Mouse (Mus musculus) mature B cell (primary cell): ENCODE data around the gene Rec114.

Experiments used
- in situ Hi-C: fragments of 300-500 bp; cut with MboI; formaldehyde crosslinking; loops from 2 replicates; pipeline ENCODE4 v1.14.3; 2019

Rec114 gene

DNA sequence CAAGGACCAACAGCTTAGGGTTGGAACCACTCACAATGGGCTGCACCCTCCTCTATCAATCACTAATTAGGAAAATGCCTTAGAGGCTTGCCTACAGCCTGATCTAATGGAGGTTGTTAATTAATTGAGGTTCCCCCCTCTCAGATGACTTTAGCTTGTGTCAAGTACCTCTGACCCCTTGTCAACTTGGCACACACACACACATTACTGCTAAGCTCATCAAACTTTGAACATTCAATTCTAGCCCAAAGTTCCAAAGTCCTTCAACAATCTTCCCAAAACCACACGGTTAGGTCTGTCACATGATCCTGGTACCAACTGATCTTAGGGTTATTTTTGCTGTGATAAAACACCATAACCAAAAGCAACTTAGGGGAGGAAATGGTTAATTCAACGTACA, 26.9 kb downstream of the Rec114 start:
- in situ Hi-C loops, result no loop called here

DNA sequence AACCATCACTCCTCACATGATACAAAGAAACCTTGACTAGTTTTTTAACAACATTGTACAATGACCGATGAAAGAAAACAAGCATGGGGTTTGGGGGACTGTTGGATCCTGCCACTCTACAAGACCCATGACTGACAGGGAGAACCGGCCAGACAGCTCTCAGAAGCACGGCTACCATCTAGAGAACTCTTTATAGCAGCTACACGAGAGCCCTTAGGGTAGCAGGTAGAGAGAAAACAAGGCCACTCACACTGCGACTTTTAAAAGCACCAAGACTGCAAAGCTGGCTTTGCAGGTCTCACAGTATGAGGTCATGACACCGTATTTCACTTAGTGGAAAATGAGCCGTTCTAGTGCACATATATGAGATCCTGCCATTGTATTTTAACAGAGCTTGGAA, 33.1 kb downstream of the Rec114 start:
- in situ Hi-C loops, result no loop called here

DNA sequence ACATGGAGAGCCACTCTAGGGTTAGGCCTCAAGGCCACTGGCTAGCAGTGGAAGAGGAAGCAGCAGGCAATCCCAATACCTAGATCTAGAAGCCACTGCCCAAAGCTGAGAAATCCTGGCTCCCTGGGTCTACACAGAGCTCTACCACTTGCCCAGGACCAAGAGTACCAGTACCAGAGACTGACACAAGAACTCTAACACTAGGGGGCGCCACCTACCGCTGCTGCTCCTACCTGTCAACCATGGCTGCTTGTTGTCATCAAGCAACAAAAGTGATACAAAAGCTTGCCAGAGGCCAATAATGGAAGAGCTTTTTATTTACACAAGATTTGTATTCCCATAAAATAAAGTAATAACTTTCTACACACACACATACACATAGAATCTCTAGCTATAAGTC, 33.8 kb downstream of the Rec114 start:
- in situ Hi-C loops, result no loop called here

DNA sequence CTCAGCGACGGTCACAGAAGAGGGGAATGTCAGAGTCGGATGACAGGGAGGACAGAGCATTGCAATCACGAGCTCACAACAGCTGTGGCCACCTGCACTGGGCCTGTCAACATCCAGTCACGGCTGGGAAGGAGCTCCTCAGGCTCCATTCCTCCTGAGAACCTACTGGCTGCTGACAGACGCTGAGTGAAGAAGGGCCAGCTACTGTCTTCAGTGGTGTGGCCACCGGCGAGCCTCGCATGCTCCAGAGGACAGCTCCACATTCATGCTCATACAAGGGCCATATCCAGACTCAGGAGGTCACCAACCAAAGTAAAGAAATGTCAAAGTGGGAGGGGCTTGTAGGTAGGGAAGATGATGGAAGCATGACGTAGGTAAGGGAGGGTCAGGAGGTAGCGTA, 36.0 kb downstream of the Rec114 start:
- in situ Hi-C loops, result no loop called here

DNA sequence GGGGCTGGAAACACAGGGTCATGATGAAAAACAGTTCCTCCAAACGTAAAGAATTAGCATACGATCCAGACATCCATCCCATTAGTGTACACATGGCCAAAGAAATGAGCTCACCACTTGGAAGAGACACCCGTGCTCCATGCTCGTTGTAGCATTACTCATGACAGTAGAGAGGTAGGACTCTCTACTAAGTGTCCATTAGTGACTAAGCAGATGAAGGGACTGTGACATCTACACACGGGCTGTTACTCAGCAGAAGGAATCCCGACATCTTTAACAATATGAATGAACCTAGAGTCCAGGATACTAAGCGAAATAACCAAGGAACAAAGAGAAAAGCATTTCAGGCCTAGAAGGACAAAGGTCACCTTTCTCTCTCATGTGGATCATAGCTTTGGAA, 37.7 kb downstream of the Rec114 start:
- in situ Hi-C loops, result no loop called here

DNA sequence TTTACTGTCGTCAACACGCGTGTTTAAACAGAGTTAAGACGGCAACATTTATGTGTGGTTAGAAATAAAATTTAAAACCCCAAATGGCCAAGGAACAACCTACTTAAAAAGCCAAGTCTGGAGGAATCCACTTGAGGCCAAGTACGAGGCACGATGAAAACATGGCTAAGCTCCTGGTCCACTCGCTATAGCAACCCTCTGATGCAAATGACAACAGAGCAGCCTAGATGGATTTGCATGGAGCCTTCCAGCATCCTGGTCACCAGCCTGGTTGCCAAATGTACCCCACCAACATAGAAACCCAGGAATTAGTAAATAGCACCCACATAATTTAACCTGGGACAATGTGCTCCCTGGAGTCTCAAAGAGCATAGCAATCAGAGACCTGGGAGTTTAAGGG, 40.0 kb downstream of the Rec114 start:
- in situ Hi-C loops, result no loop called here

DNA sequence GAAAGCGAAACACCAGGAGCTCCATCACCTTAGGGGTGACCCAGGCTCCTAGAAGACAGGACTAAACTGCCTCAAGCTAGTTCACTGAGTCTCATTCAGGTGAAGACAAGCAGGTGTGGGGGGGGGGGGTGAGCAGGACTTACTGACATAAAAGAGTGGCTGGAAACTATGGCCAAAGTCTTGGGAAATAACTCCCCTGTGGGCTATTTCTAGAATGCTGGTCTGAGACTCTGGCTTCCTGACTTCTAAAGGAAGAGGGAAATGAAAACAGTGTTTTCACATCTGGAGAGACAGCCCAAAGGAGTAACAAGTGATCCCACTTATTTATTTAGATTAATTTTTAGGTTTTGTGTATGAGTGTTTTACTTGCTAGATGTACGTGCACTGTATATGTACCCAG, 42.0 kb downstream of the Rec114 start:
- in situ Hi-C loops, result no loop called here

DNA sequence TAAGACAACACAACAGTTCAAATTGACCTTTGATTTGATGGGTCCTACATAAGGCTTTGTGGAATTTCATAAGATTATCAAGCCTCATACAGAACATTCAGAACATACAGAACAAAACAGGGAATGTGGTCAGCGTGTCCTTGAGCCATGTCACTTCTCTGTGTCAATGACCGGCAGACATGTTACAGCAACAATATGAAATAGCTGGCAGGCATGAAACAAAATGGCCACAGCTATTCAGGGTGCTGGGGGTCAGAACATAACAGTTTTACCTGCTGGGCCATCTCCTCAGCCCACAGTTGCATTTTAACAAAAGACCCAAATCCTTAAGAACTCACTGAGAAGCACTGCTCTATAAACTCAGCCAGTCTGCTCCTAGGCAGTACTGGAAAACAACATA, 45.3 kb downstream of the Rec114 start:
- in situ Hi-C loops, result no loop called here

DNA sequence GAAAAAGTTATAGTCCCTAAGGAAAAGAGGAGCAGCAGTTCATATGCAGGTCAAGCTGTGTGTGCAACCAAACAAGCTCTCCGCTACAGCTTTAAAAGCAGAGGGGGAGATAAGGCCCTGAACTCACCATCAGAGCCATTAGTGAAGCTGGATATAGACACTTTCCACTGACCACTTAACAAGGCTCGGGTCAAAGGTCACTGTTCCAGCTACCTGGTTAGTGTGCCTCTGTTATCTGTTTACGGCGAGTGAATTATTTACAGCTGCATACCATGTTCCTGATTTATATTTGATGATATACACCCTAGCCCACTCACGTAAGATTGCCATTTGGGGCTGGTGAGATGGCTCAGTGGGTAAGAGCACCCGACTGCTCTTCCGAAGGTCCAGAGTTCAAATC, 52.3 kb downstream of the Rec114 start:
- in situ Hi-C loops, result no loop called here

DNA sequence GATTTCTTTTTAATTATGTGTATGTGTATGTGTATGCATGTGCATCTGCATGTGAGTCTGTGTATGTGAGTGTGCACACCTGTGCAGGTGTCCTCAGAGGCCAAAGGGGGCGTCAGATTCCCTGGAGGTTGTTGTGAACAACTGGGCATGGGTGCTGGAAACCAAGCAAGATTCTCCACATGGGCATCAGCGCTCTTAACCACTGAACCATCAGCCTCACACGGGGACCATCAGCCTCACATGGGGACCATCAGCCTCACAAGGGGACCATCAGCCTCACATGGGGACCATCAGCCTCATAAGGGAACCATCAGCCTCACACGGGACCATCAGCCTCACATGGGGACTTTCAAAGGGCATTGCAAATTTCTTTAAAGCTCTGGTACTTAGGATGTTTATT, 53.1 kb downstream of the Rec114 start:
- in situ Hi-C loops, result no loop called here

DNA sequence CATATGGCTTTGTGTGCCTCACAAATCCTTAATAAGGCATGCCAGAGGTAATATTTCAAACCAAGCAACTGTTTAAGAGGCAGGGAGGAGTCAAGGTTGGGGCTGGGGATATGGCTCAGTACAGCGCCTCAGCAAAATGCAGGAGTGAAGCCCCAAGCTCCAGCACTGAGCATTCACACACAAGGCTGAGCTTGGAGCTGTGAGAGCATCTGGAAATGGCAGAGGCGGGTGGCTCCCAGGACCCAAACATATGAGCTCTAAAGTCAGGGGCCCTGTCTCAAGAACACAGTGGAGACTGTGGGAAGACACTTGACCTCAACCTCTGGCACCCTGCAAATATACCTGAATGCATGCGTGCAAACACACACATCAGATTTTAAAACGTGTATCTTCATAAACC, 55.7 kb downstream of the Rec114 start:
- in situ Hi-C loops, result no loop called here

DNA sequence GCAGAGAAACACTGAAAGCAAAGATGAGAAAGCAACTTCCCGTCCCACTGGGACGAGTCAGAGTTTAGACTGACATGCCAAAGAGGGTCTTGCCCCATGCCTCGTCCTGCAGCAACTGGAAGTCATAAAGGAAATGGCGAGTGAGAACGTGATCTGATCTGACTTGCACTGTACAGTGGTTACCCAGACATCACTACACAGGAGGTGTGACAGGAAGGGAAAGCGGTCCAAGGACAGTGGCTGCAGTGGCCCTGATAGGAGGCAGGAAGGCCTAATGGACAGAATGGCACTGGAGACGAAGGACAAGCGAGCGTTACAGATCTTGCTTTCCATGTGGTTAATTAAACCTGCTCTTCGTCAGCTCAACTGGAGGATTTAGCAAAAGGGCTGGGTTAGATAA, 58.5 kb downstream of the Rec114 start:
- in situ Hi-C loops, result no loop called here

DNA sequence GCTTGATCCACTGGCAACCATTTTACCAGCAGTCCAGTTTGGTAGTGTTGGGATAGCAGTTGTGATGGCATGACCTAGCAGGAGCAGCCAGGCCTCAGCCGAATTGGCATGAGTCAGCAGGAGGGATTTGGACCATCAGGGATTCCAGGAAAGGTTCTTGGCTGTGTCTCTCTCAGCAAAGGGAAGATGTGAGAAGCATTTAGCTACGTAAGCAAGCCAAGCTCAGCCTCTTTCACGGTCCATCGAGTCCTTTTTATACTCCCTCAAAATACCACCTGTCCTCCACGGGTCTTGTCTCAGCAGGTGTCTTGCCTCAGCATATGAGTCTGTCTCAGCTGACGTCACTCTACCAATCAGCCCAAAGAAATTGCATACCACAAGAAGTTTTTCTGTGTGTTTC, 60.4 kb downstream of the Rec114 start:
- in situ Hi-C loops, result no loop called here

DNA sequence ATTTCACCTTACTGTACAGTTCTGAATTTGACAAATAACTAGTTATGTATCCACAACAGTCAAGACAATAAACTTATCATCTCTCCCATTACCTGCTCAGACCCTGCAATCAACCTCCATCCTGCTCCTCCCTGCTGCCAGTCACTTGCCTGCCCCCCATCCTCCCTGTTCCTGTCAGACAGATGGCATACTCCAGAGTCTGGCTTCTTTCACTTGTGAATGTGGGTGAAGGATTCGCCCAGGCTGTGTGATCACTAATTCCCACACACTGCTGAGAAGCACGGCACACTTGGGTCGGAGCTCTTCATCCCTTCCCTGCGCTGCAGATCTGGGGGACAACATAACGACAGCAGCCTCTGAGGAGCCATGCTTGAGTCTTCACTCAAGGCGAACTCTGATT, 61.7 kb downstream of the Rec114 start:
- in situ Hi-C loops, result no loop called here

DNA sequence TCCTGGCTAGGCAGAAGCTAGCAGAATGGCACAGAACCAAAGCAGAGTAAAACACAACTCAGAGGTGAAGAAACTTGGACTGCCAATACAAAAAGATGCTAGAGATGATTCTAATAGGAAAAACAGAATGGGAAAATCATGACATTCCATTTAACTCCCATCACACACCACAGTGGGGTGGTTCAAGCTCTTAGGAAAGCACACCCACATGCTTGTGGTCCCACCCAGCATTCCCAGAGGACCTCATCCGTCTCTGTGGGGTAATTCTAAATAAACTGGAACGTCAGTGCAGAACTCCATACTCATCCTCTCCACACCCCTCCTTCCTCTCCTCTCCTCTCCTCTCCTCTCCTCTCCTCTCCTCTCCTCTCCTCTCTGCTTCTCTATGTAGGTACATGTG, 62.4 kb downstream of the Rec114 start:
- in situ Hi-C loops, result no loop called here

DNA sequence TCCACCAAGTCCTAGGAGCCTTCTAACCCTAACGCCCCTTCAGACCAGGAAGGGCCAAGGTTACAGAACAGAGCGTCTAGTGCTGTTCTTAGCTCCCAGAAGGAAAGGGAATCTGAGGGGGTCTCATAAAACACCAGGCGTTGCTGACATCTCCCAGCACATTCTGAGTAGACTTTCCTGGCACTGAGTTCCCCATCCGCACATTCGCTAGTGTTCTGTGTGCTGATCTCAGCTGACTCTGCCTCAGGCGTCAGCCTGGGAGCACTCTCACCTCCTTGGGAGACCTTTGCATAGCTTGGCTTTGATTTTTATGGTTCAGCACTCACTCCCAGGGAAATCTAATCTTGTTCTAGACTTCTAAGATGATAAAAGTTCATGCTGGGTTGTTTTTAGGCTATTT, 68.4 kb downstream of the Rec114 start:
- in situ Hi-C loops, result no loop called here

DNA sequence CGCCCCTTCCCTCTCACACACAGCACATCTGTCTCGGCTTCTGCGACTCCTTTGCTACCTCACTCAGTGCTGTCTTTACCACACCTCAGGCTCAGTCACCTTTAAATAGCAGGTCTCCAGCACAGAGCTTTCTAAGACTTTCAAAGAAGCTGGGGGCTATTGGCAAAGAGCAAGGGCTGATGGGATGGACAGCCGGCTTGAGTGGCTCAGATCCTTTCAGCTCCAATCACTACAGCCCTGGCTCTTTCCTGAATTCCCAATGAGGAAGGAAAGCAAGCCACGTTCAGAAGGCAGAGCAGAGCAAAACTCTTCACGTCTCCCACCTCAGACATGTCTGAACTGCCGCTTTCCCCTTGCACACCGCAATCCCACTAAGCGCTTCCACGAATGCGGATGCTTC, 69.0 kb downstream of the Rec114 start:
- in situ Hi-C loops, result no loop called here

DNA sequence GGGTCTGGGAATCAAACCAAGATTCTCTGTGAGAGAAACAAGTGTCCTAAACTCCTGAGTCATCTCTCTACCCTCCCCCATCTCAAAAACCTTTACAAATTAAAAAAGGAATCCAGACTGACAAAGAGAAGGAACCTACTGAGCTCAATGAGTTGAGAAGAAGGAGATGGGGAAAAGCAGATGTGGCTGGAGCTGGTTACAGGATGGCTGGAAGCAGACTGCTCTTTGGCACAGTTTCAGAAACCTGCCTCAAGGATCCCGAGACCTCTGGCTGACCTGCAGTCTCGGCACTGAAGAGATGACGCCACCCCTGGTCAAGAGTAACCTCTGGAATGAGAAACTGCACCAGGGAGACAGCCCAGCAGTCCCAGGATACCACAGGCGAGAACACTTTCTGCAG, 71.3 kb downstream of the Rec114 start:
- in situ Hi-C loops, result no loop called here

DNA sequence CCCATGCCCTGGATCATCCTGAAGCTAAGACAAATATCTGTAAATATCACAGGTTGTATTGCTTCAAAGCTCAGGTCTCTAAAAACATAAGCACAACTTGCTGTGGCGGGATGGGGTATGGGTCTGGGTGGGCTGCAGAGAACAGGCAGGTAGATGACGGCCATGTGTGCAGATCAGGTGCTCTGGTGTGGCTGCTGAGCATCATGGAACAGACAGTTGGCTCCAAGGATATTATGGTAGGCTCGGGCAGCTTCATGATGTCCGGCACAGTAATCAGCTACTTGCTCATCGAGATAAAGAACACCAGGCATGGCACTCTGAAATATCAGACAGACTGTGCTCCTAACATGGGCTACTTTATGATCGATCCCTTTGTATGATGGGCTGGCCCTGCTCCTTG, 73.9 kb downstream of the Rec114 start:
- in situ Hi-C loops, result no loop called here

DNA sequence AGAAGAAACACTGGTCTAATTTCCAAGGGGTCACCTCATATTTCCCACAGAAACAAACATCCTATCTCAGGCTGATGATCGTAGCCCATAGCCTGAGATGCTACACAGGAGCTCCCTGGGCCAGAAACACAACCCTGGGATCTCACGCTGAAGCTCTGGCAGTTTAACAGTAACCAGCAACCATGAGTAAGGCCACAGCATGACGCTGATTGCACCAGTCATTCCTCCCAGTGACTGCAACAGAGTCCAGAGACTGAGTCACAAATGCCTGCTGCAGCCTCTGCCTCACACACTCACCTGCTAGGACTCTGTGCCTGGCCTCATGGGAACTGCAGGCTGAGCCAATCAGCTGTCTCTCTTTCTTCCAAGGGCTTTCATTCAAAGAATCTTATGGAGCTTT, 74.7 kb downstream of the Rec114 start:
- in situ Hi-C loops, result no loop called here

DNA sequence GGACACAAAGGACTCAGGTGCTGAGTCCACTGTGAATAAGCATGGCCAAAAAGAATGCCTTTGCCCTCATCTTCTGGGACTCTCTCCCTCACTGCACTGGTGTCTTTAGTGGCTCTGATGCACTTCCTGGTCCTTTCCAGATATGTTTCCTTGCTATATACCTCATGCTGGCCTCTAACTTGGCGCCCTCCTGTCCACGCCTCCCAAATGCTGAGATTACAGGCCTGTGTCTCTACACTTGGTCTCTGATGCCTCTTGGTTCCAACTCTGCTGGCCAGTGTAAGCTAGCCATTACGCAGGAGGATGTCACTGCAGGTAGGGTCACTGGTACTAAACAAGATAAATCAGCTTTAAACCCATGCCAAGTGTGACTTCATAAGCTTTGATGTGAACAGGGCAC, 75.6 kb downstream of the Rec114 start:
- in situ Hi-C loops, result no loop called here

DNA sequence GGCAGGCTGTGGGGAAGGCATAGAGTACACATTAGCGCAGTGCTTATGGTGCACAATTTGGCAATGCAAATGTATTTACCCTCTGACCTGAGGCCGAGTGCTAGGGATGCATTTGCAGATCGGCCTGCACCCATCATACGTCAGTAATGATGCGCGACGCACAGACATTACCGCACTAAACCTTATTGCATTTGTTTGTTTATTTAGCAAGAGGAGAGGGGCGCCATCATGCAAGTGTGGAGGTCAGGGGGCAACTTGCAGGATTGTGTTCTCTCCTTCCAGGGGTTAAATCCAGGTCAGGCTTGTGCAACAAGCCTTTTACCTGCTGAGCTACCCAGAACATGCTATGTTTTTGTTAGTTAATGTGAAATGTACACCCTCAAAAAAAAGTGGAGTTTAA, 76.5 kb downstream of the Rec114 start:
- in situ Hi-C loops, result no loop called here

DNA sequence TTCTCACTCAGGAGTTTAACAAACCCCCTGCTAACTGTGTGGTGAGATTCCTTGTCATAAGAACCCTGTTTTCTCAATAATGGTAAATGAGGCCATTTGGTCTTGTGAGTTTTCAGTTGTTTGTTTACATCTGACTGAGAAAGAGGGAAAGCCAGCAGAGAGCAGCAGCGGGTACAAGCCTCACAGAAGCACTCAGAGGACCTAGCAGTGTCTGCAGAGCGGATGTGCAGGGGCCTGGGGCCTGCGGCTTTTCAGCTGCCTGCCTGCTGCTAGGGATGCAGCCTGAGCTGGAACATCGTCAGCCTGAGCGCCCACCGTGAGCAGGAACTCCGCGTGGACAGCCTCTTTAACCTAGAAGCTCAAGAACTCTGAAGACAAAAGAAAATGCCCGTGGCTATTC, 77.6 kb downstream of the Rec114 start:
- in situ Hi-C loops, result no loop called here

DNA sequence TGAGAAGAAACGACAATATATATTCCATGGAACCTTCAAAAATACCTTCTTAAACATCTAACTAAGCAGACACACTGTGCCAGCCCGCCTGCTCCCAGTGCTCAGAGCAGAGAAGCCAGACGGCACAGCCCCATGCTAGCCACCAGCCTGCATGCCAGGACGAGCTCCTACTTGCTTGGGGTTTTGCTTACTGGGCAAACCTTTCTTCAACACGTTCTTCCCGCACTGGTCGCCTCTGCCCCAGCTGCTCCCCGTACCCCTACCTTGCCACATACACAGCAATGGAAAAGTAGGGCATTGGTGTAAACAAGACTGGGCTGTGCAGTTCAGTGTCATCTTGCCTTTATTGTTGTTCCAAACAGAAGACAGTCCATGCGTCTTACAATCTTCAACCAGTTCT, 78.3 kb downstream of the Rec114 start:
- in situ Hi-C loops, result no loop called here

DNA sequence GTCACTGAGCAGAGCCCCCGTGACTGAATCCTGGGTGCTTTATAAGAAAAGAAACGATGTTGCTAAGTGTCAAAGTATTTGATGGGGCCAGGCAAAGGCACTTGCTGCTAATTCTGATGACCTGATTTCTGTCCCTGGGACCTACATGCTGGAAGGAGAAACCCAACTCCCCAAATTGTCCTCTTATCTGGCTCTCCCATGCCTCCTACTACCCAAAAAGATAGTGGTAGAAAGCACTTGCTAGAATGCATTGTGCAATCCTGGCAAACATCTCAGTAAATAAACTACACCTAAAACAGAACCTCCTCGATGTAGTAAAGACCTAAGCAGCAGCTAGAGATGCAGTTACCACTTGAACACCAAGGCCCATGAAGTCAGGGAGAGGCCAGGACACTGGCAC, 81.0 kb downstream of the Rec114 start:
- in situ Hi-C loops, result no loop called here
